Mouse (Mus musculus) thymus, postnatal 36 days (tissue): ENCODE data around the gene Gm39566.

Experiments used
- DNase-seq, 2 experiments: peaks; one replicate each; pipeline ENCODE4 v3.0.0; 2022; ENCODE audit warnings: mixed read lengths in 2 of 2

The Gm39566 gene

DNA sequence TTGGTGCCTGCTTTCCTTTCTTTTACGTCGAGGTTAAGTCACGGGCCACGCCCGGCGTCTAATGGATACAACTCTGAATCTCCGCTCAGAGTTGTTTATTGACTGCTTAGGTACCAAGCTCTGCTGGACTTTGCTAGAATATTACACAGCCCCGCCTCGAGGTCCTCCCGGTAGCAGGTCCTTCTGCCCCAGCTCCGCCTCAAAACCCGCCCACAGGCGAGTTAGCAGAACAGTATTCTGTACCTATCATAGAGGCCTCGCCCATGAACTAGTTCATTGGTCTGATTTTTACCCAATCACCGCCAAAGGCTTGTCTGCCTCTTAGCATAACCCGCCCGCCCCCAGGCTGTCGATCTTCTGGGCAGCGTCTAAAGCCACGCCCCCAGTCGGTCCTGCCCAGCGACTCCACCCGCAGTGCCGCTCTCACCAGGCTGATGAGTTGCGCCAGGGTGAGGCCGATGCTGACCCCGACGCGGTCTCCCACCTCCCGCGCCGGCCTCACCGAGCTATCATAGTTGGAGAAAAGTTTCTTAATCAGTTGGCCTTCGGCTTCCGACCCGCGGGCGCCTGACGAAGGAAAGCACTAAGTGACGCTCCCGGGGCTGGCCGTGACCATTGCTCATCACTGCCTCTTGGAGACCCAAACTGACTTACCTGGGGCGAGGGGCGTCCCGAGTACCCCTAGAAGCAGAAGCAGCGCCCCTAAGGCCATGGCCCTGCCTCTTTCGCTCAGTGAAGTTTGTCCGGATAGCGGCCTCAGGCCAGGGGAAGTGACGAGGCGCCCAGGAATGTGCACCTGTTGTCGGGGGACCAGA lies 19.7 kb downstream of the Gm39566 start, which contains the start of gene Chrnb1:
TSS of gene Chrnb1 (minus strand) at position 776 of the 815 bp plus-strand sequence.
- DNase-seq = peak; percentile 89 to 95

DNA sequence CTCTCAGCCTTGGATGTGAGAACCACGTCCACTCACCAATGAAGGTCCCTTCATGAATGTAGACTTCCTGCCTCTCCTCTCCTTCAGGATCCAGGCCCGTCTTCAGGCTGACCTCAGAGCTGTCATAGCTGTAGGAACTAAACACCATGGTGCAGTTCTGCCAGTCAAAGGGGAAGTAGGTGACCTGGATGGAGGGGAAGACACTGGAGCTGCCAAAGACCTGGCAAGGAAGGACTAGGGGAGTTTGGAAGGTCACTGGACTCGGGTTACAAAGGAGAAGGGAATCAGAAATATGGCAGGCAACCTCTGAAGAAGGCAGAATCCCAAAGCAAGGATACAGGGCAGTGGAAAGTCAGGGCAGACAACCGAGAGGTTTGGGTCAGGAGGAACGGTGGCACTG lies 21.7 kb downstream of the Gm39566 start:
- no peak for DNase-seq

DNA sequence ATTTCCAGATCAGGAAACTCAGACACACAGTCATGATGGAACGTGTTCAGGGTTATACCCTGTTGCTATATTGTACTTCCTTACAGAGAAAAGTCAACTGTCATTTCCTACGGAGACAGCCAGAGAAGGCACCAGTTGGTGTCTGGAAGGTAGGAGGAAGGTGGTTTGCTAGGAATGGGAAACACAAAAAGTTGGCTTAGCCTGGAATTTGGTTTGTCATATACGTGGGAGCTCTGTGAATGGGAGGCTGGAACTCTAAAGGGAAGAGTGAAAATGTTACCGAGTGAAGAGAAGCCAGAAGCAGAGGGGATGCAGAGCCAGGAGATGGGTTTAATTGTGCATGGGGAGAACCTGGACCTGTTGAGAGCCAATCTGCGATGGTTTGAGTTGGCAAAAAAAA lies 23.7 kb downstream of the Gm39566 start:
- no peak for DNase-seq

DNA sequence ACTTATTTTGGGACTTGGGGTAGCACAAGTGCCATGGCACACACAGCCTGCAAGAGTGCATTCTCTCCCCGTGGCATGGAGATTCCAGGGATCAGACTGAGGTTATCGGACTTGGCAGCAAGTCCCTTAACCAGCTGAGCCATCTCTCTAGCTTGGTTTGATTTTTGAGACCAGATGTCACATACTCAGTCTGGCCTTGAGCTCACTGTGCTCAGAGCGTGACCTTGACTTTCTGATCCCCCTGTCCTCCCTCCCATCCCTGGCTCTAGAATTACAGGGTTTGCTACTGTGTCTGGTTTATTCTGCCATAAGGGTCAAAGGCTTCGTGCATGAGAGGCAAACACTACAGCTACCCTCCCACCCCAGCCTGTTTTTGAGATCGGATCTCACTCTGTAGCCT lies 25.7 kb downstream of the Gm39566 start:
- DNase-seq = no peak

DNA sequence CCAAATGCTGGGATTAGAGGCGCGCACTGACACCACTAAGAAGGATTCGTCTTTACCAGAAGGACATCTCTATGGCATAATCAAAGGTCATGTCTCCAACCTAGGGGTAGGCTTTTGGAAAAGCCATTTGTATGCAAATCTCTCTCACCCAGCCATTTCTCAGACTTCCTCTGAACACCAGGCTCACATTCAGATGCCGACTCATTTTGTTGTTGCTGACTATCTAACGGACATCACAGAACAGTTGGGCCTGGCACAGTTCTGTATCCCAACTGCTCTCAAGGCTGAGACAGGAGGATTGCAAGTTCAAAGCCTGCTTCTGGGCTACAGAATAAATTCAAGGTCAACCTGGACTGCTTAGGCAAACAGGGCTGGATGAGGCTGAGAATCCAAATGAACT lies 27.8 kb downstream of the Gm39566 start:
- DNase-seq = no peak

DNA sequence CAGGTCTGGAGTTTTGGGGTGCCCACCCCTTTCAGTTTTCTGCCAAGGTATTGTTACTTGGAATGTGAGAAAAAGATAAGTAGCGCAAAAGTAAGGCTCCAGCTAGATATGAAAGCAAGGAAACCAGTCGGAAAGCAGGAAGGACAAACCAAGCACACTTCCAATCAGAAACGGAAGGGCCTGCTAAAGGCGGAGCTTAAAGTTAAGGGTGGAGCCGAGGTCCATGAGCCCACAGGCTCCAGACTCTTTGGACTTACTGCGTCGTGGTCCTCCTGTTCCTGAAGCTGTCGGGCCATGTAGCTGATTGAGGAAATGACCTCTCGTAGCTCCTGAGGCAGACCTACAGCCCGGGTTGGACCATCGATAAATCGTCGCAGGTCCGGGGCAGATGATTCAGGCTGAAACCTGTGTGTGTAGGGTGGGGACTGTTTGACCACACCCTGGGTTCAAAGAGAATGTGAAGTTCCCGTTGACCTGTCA lies 30.3 kb downstream of the Gm39566 start:
- no peak for DNase-seq

DNA sequence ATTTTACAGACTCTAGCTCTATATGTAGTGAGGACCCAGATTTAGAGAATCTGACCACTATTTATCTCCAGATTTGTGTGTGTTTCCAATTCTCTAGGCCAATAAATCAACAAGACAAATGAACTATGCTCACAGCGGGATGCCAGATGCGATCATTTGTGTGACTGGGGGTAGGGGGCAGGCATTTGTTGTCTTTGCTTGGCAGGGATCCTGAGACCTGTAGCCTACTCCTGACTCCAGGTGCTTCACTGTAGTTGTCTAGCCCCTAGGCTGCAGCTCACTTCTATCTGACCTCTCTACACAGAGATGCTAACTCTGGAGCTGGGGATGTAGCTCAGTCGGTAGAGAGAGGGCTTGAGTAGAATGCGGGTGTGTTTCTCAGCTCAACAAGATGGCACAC lies 33.3 kb downstream of the Gm39566 start:
- DNase-seq = no peak

DNA sequence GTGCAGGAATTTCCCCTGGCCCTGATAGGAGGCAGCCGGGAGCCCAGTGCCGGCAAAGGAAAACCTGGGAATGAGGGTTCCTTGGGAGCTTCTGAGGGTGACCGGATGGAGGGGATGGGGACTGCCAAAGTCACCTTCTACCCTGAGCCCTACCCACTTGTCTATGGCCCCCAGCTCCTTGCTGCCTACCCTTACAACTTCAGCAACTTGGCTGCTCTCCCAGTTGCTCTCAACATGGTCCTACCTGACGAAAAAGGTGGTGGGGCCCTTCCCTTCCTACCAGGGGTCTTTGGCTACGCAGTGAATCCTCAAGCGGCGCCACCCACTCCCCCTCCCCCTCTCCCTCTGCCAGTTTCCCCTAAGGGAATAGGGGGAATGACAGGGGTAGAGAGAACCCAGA lies 36.1 kb downstream of the Gm39566 start:
- DNase-seq = no peak

DNA sequence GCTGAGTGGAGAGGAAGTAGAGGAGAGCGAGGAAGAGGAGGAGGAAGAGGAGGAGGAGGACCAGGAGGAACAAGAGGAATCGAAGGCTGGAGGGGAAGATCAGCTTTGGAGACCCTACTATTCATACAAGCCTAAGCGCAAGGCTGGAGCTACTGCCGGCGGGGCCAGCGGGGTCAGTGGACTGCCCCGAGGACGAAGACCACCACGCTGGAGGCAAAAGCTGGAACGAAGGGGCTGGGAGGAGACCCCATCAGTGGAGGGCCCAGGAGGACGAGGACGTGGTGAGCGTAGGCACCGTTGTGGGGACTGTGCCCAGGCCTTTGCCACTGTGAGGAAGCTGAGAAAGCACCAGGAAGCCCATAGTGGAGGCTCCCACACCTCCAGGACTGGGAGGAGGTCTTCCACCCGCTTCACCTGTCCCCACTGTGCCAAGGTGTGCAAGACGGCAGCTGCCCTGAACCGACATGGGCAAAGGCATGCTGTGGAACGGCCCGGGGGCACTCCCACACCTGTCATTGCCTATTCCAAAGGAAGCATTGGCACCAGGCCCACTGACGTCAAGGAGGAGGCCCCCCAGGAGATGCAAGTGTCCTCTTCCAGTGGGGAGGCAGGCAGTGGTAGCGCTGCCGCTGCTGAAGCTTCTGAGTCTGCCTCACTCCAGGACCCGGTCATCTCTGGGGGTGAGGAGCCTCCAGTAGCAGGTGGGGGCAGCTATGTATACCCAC lies 36.7 kb downstream of the Gm39566 start:
- no peak for DNase-seq

DNA sequence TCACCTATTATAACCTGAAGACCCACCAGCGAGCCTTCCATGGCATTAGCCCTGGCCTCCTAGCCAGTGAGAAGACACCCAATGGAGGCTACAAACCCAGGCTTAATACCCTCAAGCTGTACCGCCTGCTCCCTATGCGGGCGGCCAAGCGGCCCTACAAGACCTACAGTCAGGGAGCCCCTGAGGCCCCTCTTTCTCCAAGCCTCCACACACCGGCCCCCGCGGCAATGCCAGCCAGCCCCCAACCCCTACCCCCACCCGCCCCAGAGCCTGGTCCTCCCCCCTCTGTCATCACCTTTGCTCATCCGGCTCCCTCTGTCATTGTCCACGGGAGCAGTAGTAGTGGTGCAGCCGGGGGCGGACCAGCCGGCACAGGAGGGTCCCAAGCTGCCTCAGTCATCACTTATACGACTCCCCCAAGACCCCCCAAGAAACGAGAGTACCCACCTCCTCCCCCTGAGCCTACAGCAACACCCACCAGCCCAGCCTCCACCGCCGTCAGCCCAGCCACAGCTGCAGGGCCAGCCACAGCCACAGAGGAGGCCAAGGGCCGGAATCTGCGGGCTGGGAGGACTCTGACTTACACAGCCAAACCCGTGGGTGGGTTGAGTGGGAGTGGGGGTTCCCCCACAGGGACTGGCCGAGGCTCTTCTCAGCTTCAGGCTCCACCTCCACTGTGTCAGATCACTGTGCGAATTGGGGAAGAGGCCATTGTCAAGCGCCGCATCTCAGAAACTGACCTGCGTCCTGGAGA lies 37.4 kb downstream of the Gm39566 start:
- DNase-seq = no peak

DNA sequence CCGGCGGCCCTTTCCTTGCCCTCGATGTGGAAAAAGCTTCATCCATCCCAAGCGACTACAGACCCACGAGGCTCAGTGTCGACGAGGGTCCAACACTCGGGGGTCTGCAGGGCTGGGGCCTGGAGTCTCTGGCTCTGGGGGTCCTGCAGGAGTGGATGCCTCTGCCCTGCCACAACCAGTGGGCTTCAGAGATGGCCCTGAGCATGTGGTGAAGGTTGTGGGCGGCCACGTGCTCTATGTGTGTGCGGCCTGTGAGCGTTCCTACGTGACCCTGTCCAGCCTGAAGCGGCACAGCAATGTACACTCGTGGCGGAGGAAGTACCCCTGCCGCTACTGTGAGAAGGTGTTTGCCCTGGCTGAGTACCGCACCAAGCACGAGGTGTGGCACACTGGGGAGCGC lies 38.6 kb downstream of the Gm39566 start:
- DNase-seq = no peak

DNA sequence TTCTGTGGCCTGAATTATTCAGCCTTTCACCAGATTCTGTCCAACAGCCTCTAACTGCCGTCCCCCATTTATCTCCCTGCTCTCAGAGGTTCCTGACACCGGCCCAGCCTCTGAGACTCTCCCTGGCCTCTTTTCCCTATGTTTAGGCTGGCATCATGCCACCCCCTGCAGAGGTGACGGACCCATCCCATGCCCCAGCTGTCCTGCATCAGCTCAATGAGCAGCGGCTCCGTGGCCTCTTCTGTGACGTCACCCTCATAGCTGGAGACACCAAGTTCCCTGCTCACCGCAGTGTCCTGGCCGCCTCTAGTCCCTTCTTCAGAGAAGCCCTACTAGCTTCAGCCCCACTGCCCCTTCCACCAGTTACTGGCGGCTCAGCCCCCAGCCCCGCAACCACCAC lies 39.4 kb downstream of the Gm39566 start:
- no peak for DNase-seq

DNA sequence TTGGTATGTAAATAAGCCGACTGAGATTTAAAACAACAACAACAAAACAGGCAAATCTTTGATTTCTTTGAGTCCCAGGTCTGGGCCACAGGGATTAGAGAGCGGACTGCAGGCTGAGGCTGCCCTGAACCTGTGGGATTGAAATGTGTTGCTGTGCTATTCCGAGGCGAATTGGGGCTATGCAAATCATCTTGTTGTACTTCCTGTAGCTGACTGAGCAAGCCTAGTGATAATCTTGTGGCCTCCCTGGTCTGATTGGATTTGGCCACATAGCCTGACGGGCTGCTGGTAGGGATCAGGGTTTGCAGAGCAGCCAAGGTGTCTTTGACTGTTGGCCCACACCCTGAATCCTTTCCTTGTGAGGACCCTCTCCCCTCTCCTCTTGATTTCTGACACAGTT lies 40.1 kb downstream of the Gm39566 start:
- no peak for DNase-seq

DNA sequence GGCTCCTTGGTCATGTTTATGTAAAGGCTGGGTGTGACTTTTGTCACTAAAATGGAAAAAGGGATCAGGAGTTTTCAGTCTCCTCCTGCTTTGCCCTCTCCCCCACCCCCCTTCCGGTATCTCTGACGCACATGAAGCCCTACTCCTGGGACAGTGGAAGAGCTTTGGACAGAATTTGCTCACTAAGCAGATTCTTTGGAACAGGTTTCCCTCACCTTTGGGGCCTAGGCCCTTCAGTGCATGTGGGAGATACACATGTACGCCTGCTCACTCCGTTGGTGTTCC lies 47.5 kb downstream of the Gm39566 start:
- no peak for DNase-seq

DNA sequence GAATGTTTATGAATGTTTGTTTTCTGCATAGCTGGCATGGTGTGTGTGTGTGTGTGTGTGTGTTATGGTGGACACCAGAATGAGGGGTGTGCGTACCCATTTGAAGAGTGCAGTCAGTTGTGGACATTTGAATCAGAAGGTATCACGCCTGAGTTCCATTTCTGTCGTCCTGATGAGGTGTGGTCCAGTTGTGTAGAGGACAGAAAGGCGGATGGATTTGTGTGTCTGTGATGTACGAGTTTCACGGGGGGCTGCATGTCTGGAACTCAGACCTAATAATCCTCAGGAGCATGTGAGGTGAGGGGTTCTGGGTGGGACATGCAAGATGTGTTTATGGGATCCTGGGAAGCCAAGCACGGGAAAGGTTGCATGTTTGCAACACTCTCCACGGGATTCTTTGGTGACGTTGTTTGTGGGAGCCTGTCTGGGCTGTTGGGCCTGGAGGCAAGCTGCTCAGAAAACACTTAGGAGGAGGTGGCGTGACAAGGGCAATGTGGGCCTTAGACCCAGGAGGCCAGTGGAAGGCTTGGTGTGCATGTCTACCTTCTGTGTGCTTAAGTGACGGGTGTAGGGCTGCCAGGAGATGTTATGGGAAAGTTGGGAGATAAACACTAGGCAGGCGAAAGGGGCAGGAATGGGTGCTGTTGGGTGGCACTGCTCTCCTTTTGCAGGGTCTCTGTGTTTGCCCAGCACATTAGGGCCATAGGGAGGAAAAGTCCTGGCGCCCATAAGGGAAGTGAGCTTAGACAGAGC lies 48.0 kb downstream of the Gm39566 start:
- no peak for DNase-seq

DNA sequence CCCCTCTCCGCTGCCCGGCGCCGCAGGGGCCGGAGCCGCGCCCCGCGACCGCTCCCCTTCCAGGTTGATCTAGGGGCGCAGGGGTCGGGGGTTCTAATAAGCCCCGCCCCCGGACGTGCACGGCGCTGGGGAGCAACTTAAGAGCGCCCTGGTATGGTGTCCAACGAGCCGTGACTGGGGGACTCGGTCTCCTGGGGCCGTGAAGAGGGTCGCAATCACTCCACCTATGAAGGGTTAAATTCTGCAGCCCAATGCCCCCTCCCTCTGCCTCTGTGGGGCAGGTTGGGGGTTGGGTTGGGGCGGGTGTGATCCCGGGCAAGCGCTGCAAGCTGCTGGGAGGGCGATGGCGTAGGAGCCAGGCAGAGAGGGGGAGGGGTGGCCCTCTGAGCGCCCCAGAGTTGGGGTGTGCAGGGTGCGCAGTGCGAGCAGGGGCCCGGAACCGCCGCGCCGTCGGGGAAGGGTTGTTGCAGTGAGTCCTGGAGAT lies 48.9 kb downstream of the Gm39566 start:
- peak; percentile 88 to 90 for DNase-seq

DNA sequence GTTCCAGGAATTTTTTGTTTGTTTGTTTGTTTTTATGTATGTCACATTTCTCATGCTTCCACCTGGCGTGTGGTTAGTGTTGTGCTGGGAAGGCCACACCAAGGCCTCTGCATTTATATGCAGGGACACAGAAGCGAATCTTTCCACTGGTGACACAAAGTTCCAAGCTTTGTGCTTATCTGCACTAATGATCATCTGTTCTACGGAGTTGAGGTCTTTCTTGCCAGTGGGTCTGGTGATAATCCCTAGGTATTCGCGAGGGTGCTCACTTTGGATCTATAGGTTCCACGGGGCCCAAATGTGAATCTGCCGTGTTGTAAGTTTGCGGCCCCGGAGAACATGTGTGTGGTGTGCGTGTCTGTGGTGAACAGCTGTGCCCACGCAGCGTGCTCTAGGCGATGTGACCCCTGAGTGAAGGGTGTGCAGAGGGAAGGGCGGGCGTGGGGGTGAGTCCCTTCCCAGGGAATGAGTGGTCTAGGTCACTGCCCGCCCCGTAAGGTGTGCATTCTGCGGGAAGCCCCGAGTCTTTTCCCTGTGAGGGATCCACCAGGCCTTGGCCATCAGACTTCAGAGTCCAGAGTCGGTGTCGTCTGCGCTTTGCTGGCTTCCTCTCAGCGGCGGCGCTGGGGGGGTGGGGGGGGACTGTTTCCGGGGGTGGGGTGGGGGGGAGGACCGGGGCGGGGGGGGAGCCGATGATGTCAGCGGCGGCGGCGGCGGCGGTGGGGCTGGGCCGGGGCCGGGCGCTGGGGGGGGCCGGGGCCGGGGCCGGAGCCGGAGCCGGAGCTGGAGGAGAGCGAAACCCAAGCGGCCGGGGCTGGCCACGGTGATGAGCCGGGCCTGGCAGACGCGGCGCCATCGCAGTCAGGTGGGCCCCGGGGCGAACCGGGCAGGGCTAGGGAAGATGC lies 49.6 kb downstream of the Gm39566 start, which contains the start of gene Zbtb4:
TSS of gene Zbtb4 (plus strand) at position 692 of the 905 bp plus-strand sequence.
- peak; percentile 47 to 58 for DNase-seq

DNA sequence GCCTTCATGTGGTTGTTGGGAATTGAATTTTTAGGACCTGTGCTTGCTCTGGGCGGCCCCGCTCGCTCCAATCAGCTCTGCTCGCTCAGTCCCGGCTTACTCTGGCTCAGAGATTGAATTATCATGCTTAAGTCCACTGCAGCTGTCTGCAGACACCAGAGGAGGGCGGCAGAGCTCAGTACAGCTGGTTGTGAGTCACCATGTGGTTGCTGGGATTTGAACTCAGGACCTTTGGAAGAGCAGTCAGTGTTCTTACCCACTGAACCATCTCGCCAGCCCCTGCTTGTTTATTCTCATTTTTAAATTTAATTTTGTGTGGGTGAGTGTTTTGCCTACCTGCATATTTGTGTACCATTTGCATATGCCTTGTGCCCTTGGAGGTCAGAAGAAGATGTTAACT lies 51.5 kb downstream of the Gm39566 start:
- DNase-seq = no peak

DNA sequence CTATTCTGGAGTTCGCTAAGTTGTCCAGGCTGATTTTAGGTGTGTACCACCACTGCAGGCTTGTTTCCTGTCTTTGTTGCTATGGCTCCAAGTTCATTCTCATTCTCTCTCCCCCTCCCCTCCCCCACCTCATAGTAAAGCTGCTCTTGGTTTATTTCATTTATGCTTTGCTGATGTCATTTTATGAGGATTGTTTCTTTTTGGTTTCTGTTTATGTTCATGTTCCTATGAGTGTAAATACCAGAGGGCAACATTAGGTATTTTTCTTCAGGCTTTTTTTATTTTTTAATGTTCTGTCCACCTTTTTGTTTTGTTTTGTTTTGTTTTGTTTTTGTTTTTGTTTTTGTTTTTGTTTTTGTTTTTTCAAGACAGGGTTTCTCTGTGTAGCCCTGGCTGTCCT lies 53.2 kb downstream of the Gm39566 start, which contains the start of gene Slc35g3:
TSS of gene Slc35g3 (minus strand) at position 101 of the 400 bp plus-strand sequence.
- no peak for DNase-seq
